Mouse (Mus musculus) natural killer cell, adult 2 months (primary cell): ENCODE measurements at regions not wholly inside any gene's neighbourhood (a gene's known extent, or its start where the extent isn't known, plus 50 kb on each side); places are given as distances from the start of the nearest gene placed in this dataset.

Experiments used
- DNase-seq, 2 experiments: peaks; one replicate each; pipeline ENCODE4 v3.0.0; 2022; ENCODE audit warnings: low spot score in 2 of 2

DNA sequence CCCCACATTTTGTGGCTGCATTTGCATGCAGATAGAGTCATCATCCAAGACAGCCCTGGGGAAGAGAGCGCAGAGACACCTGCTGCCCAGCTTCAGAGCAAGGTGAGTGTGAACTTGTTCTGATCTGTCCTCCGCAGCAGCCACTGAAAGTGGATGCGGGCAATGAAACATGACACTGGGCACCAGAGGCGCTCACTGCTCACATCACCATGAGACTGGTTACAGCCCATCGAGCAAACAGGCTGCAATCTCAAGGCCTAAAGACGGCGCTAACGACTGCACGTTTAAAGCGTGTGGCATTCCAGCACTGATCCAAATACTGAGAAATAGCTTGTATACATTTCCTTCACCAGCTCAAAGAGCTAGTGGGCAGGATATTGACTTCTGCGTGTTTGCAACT is 65.8 kb downstream of the Barhl2 start:
- no peak for DNase-seq

DNA sequence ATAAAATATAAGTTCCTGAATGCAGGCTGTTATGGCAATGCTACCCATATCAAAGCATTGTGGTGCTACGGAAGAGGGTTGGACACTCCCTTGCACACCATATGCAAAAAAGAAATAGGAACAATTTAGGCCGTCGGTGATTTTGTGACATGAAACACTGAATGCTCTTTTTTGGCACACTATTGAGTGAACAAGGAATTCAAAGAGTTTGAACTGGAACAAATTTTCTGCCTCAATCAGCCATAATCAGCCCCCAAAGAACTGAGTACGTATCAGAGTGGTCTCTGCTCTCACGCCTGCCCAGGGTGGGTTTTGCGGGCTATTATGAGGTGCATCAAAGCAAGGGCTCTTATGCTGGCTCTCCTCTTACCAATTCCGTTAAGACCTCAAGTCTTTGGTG is 71.3 kb downstream of the Barhl2 start:
- DNase-seq, result no peak

DNA sequence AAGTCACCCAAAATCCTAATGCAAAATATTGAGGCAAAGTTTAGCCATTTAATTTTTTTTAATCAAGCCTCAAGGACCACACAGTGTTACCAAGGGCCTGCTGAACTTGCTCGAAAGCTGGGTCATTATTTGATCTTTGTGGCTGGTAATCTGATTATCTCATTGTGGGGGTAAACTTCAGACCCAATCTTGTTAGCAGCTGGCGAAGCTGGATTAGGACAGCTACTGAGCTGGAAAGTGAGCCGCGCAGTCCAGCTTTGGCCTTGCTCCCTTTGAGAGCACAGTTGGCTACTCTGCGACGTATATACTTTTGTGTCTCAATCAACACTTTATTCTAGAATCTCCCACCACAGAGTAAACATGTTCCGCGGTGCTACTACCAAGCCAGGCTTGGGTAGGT is 72.1 kb downstream of the Barhl2 start:
- no peak for DNase-seq

DNA sequence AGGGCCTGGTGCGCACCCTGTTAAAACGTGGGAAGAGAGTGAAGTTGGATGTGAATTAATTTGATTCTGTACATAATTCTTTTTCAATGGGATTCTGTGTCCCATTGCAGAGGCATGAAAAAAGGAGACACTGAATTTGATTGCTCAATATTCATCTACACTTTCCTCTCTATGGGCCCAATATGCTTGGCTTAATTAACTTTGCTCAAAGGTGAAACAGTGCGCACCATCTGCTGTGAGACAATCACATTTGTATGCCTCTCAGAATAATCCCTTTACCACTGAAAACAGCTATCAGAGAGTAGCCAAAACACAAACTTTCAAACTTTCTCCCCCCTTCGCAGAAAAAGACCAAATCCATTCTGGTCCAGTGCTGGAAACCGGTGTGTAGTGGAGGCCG is 72.7 kb downstream of the Barhl2 start:
- no peak for DNase-seq

DNA sequence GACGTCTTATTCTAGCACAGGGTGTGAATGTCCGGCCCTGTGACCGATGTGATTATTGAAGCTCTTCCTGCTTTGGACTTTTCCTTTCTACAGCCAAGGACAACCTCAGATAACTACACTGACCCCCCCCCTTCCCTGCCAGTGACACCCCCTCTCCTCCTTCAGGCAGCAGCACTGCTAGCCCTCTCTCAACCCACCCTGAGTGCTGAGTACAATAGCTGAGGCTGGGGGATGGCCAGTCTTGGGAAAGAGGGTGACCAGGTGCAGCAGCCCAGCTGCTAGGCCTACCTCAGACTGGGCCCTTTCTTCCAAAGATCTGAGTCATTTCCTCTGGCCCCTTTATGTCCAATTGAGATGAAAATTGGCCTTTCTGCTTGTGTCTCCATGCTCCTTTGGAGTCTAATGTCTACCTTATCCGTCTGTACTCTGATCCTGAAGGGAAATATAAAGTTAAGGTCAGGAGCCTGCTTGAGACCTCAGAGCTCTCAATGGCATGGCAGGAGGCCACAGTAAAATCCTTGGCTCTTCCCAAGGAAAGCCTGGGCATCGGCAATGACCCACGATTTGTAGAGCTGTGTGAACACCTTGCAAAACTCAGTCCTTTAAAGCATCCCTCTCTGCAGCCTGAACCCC is 73.7 kb downstream of the Barhl2 start:
- no peak for DNase-seq

DNA sequence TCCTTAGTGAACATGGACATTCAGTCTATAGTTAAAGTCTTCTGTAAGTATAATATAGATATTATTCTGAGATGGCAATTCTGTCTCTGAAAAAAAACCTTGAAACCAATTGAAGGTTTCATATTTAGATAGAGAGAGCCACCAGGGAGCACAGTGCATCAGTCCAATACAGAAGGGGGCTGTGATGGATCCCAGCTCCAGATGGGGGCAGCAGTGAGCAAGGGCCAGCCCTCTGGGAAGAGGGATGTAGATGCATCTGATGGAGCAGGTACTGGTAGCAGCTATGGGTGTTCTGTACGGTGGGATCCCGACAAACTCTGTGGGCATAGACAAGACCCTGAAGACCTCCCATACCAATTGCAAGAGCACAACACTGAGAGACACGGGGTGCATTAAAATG is 76.0 kb downstream of the Barhl2 start:
- DNase-seq, result no peak

DNA sequence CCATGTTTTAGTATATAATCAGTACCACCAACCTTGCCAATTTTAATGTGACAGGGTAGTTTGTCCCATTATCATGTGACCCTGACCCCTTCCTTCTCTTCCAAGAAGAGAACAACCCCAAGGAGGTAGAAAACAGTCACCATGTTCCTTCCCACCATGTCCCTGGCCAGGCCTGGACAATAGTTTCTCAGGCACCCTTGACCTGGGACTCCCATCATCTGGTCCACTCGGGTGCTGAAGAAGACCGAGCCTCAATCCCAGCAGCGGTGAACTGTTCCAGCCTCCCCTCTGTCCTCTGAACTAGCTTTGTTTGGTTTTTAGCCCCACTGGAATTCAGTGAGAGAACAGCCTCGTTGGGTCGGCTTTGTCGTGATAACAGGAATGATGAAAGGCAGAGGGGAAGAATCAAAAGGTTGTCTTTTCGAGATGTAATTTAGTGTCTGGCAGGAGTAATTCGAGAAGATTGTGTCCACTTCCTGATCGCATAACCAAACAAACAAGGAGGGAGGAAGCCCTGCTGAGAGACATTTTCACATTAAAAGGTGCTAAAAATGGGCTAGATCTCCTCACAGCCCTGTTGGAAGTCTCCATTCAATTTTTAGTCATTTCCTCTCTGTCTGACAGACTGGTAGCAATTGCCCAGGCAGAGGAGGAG is 77.2 kb downstream of the Barhl2 start:
- no peak for DNase-seq

DNA sequence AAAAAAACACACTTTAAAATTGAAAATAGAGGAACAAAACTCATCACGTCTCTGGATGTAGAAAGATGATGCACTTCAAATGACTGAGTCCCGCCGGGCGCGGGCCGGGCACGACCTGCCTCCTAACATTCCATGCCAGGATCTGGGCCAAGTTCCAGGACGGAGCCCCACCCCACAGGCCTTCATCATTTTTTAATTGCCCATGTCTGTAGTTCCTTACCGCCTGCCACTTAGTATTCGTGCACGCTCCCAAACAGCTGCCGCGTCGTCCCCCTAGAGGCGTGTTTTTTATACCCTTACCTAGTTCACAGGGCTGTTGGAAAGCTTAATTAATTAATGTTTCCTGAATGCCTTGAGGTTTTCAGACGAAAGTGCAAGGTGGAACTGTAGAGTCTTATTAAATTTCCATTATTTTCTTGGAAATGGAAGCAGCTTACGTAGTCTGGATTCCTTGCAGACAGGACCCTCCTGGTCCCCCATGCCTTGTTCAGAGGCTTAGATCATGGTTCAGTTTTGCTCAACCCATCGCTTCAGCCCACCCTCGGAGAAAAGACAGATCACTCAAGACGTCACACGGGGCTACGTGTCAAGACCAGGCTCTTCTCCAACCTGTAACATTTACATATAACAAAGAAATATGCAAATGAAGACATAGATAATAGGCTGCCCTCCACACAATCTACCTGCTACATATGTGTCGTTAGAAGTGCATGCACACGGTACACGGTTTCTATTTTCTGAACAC is 81.0 kb downstream of the Barhl2 start:
- DNase-seq, result no peak

DNA sequence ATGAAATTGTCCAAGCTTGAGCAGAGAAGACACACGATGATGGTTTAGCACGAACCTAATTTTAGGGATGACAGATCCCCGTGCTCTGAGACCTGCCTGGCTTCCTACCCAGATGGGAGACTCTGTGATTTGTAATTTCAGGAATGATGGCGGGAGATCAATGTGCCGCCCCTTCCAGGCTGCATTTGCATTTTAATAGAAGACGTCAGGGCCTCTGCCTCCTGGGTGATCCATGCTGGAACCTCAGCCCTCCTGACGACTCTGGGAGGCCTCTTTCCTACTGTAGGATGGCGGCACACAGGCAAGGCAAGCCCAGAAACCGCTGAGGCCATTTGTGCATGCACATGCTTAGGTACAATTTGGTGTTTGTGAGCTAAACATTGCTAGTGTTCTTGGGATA is 90.1 kb downstream of the Barhl2 start:
- no peak for DNase-seq

DNA sequence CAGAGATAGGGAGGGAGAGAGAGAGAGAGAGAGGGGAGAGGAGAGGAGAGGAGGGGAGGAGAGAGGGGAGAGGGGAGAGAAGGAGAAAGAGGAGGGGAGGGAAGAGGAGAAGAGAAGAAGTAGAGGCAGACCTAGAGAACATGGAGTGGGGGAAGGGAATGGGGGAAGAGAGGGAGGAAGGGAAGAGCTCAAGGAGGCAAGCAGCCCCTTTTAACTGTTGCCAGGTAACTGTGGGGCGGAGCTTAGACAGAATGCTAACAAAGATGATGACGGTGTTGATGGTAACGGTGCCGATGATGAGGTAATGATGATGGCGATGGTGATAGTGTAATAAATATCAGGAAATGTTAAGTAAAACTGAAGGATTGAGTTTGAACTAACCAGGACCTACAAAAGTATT is 90.7 kb downstream of the Barhl2 start:
- DNase-seq, result no peak

DNA sequence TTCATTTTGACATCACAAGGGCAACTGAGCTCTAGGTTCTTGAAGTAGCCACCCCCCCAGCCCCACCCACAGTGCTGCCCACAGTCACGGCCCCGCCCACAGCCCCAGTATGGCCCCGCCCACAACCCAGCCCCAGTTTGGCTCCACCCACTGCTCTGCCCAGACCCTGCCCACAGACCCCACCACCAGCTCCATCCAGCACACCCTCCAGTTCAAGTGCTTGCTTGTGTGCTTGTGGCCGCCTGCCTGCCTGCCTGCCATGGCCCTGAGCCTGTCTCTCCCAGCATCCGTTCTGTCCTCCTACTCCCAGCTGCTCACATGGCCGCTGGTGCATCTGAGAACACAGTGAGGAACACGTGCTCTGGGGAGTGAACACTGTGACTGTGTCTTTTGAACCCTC is 92.0 kb downstream of the Barhl2 start:
- no peak for DNase-seq

DNA sequence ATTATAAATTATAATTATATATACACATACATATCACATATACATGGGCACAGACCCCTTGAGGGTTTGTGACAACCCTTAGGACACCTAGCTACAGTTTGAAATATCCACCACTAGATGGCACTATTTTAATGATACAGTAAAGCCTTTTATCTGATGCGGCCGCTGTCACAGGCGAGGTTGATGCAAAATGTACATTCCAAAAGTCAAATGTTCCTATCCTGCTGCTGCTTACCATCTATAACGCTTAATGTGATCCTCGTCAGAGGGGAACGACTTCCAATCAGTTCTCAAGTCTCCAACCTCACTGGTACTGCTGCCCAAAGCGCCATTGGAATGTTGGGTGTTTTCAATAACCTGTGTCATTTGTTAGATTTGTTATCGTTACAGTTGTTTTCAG is 92.9 kb downstream of the Barhl2 start:
- DNase-seq, result peak in 1 of 2 experiments; percentile 1

DNA sequence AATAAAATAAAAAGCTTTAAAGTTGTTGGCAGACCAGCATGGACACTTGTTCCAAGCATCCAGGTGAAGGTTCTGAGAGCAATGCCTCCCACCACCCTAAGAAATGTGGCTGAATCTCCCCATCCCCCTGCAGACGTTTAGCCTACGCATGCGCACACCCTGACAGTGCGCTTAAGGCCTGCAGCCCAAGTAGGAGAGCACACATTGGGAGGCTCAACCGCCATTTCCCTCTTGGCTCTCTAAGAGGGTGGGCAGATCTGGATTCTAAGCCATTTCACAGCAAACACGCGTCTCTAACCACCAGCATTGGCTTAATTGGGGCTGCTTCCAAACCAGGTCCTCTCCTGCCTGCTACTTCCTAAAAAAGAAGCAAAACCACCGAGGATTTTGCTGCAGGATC is 106.6 kb downstream of the Barhl2 start:
- no peak for DNase-seq

DNA sequence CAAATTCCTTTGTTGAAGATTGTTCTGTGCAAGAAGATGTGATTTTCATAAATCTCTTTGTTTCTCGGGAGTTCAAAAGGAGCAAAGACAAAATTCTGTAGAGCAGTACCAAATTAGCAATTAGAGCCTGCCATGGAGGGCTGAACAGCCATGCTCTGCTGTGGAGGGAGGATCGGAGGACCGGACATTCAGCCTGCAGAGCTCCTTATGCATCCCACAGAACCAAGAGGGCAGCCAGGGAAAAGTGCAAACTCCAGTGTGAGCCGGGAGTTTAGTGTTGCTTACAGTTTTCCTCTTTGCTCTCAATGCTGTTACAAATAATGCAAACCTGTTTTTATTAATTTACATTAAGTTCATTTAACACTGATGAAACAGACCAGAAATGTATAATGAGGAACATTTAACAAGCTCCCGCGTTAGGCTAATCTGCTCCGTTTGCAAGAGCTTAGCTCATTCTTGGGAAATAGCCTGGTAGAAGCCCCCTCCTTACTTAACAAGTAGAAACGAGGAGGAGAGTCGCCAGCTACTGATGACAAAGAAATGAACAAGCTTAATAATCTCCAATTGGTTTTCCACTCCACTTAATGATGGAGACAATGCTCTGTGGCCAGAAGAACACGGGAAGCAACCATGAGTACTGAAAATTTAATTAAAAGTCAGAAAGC is 108.0 kb downstream of the Barhl2 start:
- DNase-seq, result no peak

DNA sequence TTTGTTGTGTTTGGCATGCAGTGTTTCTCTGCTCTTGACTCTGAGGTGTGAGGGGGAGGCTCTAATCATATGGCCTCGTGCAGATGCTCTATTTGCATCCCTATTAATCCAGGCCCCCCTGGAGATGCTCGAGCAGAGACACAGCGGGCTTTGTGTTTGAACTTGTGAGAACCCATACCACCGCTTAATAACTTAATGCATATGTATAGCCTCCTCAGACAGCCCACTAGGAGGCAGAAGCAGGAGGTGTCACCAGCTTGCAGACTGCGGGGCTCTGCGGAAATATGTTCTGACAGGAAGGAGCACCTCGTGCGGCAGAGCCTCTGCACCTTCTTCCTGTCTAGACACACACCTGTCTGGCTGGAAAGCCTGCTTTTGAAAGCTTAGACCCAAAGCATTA is 113.7 kb downstream of the Barhl2 start:
- no peak for DNase-seq

DNA sequence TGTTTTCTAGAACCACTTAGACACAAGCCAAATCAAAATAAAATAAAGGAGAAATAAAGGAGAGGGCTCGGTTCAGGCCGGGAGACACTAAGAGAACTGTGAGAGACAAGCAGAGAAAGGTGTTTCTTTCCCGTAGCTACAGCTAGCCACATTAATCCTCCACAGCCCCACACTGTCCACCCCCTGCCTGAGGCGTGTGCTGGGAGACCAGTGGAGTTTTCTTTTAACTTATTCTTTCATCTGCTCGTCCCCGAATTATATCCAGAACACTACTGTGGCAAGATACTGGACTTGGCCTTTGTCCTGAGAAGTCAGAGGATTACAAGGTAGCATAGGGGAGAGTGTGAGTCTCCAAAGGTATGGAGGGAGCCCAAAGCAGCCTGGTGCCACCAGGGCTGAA is 114.4 kb downstream of the Barhl2 start:
- DNase-seq, result no peak

DNA sequence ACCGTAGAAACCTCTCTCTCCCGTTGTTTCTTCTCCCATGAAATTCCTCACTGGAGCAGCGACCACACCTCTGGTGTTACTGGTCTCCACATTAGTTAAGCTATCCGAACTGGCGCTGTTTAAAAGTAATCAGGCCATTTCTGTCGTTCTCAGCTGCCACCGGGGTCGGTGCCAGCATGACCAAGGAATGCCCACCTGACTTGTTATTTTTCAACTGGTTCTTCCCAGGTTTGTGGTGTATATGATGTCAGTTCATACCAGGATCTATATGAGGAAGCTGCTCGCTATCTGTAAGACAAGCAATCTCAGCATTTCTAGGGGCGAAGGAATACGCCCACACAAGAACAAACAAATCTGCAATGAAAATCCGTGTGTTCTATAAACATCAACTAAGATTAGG is 116.6 kb downstream of the Barhl2 start:
- DNase-seq, result no peak

DNA sequence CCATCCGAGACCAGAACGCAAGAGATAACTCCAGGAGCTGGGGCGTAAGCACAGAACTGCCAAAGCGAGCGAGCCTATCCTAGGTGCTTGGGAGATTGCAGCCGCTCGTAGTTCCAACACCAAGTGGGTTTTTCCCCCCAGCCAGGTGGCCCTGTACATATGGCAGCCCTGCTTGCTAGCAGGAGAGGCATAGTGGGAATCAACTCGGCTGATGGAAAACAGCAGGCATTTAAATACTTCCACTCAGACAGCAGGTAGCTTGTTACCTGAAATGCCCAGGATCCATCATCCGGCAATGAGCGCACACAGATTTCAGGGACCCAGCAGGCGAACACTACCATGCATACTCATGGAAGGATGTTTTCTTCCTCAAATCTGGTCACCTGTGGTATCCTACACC is 122.3 kb downstream of the Barhl2 start:
- no peak for DNase-seq

DNA sequence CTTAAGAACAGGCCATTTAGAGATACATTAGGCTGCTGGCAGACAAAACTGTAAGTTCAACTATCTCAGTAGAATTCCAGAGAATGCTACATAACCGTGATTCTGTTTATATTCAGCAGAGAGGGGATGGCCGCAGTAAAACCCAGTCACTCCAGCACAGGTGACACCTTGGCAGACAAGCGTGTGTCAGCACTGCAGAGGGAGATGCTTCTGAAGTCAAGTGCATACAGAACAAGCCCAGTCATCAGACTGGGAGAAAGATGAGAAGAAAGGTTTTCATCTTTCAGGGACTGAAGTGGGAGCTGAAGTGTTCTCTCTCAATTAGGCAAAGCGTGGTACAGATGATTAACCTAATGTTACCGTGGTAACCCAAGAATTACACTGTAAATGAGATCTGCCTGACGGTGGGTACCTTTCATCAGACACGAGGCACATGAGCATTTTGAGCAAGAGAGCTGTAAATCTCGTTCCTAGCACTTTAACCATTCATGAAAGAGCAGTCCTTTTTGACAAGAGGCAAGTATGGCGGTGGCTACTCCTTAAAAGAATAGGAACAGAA is 130.3 kb downstream of the Barhl2 start:
- DNase-seq, result no peak

DNA sequence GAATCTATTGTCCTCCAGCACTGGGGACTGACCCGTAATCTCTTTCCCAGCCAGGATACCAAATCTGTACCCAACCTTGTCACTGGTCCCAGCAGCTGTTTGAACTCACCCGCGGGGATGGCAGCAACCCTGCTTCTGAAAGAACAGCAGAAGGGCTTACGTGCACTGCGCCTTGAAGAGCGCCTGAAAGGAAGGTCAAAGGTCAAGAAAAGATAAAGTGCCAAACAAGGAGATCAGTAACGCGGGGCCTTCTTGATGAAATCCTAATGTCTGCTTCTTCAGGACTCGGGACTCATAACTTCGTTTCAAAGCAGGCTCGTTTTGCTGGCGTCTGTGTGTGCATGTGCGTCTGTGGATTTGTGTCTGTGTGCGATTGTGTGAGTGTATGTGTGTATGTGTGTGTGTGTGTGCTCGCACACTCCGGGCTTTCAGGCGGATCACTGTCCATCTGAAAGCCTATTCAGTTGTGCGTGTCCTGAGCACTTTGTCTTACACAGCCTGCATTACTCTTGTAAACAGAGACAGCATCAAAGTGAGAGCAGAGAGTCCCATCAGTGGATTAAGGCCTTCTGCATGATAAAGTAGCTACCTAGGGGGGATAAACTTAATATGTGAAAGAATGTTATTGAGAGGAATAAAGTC is 135.3 kb downstream of the Barhl2 start:
- DNase-seq, result no peak

DNA sequence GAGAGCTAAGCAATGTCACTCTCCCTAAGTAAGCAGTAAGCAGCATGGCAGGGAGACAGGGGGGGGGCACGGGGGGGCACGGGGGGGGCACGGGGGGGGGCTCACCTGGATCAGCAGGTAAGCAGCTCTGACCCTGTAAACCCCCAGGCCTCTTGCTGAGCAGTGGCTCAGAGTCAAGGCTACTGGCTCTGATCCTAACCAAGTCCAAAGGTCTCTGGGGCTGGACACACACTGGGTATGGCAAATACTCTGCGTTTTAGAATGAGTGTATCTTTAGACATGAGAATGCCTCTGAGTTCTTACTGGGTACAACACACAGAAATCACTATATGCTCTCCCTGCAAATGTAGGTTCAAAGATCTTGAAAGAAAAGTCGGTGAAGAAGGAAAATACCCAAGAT is 136.5 kb downstream of the Barhl2 start:
- no peak for DNase-seq

DNA sequence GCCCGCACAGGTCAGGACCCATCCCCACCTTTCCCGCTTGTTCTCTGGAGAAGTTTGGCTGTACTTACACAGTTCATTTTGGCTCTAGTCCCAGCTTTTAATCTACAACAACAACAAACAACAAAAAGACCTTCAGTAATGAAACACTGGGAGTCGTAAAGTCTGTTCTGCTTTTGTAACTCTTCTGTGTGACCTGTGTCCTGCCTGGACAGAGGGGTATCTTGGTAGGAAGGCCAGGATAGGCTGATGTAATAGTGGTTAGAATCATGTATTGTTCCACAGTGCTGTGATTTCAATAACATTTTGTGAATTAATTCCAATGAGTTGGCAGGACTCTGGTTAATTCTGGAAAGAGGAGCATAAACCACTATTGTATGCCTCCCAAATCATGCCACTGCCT is 136.9 kb downstream of the Barhl2 start:
- no peak for DNase-seq
